Comparison of ENCODE assay signal across 8 mouse cellular contexts in the genomic region with DNA sequence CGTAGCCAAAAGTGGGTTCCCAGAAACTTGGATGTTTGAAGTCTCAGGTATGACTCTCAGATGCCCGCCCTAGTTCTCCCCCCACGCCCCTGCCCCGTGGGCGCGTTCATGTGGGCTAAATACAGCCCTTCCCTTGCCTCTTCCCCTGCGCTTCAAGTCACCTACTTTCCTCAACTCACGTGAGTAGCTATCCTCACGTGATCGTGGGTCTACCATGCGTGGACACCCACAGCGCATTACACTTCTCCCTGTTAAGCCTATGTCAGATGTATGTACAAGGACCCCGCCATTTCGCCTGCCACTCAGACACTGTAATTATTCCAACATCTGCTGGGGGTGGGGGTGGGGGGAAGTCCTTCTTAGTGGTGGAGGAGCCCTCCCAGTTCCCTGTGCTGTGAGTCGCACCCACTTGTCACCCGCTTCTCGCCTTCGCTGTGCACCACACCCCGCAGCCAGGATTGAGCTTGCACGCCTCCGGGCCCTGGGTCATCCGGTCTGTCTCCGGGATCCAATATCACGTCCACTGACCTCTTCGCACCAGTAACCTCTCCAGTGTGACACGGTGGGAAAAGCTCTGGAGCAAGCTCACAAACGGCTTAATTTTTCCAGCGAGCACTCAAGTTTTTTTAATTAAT. TPM values are rescaled to one million over a fixed set of nuclear protein-coding genes. Genes with fewer than 3 reads are reported as not detected.
DNase-seq lines count a peak whose midpoint lies in the region; ATAC-seq and TF ChIP-seq lines count a peak whose summit lies in the region.

No protein-coding gene starts in this region.

- peak; percentile 40 for DNase-seq in adrenal gland, postnatal 10 days
- no peak for DNase-seq in adrenal gland, adult 2 months
- peak; percentile 61 for DNase-seq in cerebellum, adult 9-10 months
- DNase-seq in frontal cortex, postnatal 36 days (ENCODE audit: low spot score in 2 of 2), result peak; percentile 55 to 62
- peak; percentile 61 for DNase-seq in hindbrain, postnatal 0 days (ENCODE audit: low spot score)
- DNase-seq in limb, embryonic 10.5 days (ENCODE audit: low spot score), result peak; percentile 65
- peak; percentile 14 to 39 for DNase-seq in spleen, postnatal 10 days (ENCODE audit: low spot score in 2 of 2)

- peak overlapping the region; percentile 97 for H3K4me2 ChIP-seq in hindbrain, postnatal 0 days (ENCODE audit: low read depth, low read length)
- peak overlapping the region; percentile 81 for H3K4me2 ChIP-seq in midbrain, embryonic 12.5 days (replicated peaks)

- peaks cover 25% of the 10 kb centered on the region for H3K4me1 ChIP-seq in hindbrain, postnatal 0 days (ENCODE audit: insufficient read depth, low read length)
- H3K4me1 ChIP-seq in limb, embryonic 10.5 days, result peaks cover 47% of the 10 kb centered on the region
- H3K4me1 ChIP-seq in midbrain, embryonic 12.5 days, result peaks cover 43% of the 10 kb centered on the region

- no peaks in the 10 kb centered on the region for H3K9me3 ChIP-seq in hindbrain, postnatal 0 days (ENCODE audit: low read length)
- H3K9me3 ChIP-seq in limb, embryonic 10.5 days (replicated peaks), result no peaks in the 10 kb centered on the region
- no peaks in the 10 kb centered on the region for H3K9me3 ChIP-seq in midbrain, embryonic 12.5 days

- no peaks in the 10 kb centered on the region for H3K36me3 ChIP-seq in hindbrain, postnatal 0 days (ENCODE audit: insufficient read depth, low read length)
- no peaks in the 10 kb centered on the region for H3K36me3 ChIP-seq in limb, embryonic 10.5 days
- no peaks in the 10 kb centered on the region for H3K36me3 ChIP-seq in midbrain, embryonic 12.5 days

- peak overlapping the region; percentile 84 for H3K9ac ChIP-seq in hindbrain, postnatal 0 days (replicated peaks; ENCODE audit: low read length)
- H3K9ac ChIP-seq in midbrain, embryonic 12.5 days (replicated peaks), result peak overlapping the region; percentile 89

- H3K27me3 ChIP-seq in hindbrain, postnatal 0 days (ENCODE audit: insufficient read depth, low read length), result no peaks in the 10 kb centered on the region
- H3K27me3 ChIP-seq in limb, embryonic 10.5 days (ENCODE audit: low read depth, poor library complexity, severe bottlenecking), result no peaks in the 10 kb centered on the region
- H3K27me3 ChIP-seq in midbrain, embryonic 12.5 days, result no peaks in the 10 kb centered on the region

- ATAC-seq in hindbrain, postnatal 0 days, result peak; percentile 39
- ATAC-seq in midbrain, embryonic 12.5 days (ENCODE audit: low FRiP score, low read depth), result peak; percentile 24

- whole genome bisulfite sequencing in hindbrain, postnatal 0 days, result 5% methylated on average over 28 of the region's 28 CpGs
- WGBS in limb, embryonic 10.5 days, result 6% methylated on average over 28 of the region's 28 CpGs
- 8% methylated on average over 28 of the region's 28 CpGs for WGBS in midbrain, embryonic 12.5 days

- peak overlapping the region; percentile 90 for H3K27ac ChIP-seq in hindbrain, postnatal 0 days
- peak overlapping the region; percentile 99 for H3K27ac ChIP-seq in limb, embryonic 10.5 days
- H3K27ac ChIP-seq in midbrain, embryonic 12.5 days (replicated peaks), result peak overlapping the region; percentile 96

- H3K4me3 ChIP-seq in hindbrain, postnatal 0 days (ENCODE audit: low read length), result peak overlapping the region; percentile 86
- peak overlapping the region; percentile 97 for H3K4me3 ChIP-seq in limb, embryonic 10.5 days
- H3K4me3 ChIP-seq in midbrain, embryonic 12.5 days, result peak overlapping the region; percentile 89

- no peak for TF ChIP-seq CTCF in hindbrain, postnatal 0 days (IDR thresholded peaks at IDR 0.05; ENCODE audit: low read depth)

RNA-seq across cellular contexts. Expression of gene Sept11, which starts 1.0 kb away (rescaled TPM):
- total RNA-seq in adrenal gland, postnatal 10 days (2021), result 10 to 100 TPM; 67.7 to 77.8 TPM
- total RNA-seq in adrenal gland, adult 2 months (2021), result 10 to 100 TPM; 41.3 to 51.4 TPM
- 8.4 and 9.4 TPM in 2 replicates for polyA plus RNA-seq in adrenal gland, adult 2 months (2012; rRNA removed)
- total RNA-seq in hindbrain, postnatal 0 days (2014; rRNA removed), result 79.3 and 88.1 TPM in 2 replicates
- polyA plus RNA-seq in hindbrain, postnatal 0 days (2015; fragmentation: Nextera tagmentation; extraction: Ambion mirVana), result 92.2 and 92.5 TPM in 2 replicates
- 340 and 390 TPM in 2 replicates for polyA plus RNA-seq in limb, embryonic 10.5 days (2016; fragmentation: Nextera tagmentation; extraction: Ambion mirVana)
- 260 and 272 TPM in 2 replicates for polyA plus RNA-seq in midbrain, embryonic 12.5 days (2016; fragmentation: Nextera tagmentation; extraction: Ambion mirVana)

RNA-seq across cellular contexts. Expression of gene Sowahb, which starts 47.4 kb away (rescaled TPM):
- 1 to 10 TPM in 1 of 2 experiments, under 1 TPM in 1; 0.48 to 1.4 TPM for total RNA-seq in adrenal gland, postnatal 10 days (2021)
- under 1 TPM in 1 of 2 experiments, not detected in 1; 0.07 TPM for total RNA-seq in adrenal gland, adult 2 months (2021)
- not detected in 2 replicates for polyA plus RNA-seq in adrenal gland, adult 2 months (2012; rRNA removed)
- 0.10 and 0.25 TPM in 2 replicates for total RNA-seq in hindbrain, postnatal 0 days (2014; rRNA removed)
- 0.04 and 0.08 TPM in 2 replicates for polyA plus RNA-seq in hindbrain, postnatal 0 days (2015; fragmentation: Nextera tagmentation; extraction: Ambion mirVana)
- 1.1 and 1.3 TPM in 2 replicates for polyA plus RNA-seq in limb, embryonic 10.5 days (2016; fragmentation: Nextera tagmentation; extraction: Ambion mirVana)
- polyA plus RNA-seq in midbrain, embryonic 12.5 days (2016; fragmentation: Nextera tagmentation; extraction: Ambion mirVana), result 0.04 and 0.10 TPM in 2 replicates
